In the genomic region with DNA sequence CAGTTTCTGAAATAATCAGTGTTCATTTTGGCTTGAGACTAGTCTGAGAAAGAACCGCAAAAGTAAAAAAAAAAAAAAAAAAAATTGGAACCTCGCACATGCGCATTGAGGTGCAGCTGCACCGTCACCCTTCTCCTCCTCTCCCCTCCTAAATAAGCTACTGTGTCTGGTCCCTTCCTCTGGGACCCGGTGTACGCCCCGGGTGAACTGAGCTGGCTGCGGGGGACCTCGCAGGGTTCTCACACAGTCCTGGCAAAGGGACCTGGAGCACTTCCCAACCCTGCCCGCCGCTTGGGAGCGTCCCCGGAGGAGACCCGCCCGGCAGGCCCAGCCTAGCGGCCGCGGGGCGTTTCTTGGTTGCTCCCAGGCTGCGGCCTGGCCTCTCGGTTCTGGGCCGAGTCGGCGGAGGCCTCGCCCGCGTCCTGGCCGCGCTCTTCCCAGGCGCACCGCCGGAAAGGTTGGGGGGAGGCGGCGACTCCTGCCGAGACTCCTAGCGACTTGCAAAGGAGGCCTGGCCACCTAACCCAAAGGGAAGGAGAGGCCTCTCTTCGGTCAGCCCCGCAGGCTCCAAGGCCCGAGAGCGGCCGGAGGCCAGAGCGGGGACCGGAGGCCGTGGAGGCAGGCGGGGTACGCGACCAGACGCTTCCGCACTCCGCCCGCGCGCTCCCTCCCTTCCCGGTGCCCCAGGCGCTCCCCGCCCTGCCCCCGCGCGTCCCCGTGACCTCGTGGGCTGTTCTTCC, we compare ENCODE assay signal across 7 mouse cellular contexts. TPM values are rescaled to one million over a fixed set of nuclear protein-coding genes. Genes with fewer than 3 reads are reported as not detected.
A peak's percentile ranks its signal among the peaks of the same experiment; 100 is the strongest.
DNase-seq lines count a peak whose midpoint lies in the region; ATAC-seq and TF ChIP-seq lines count a peak whose summit lies in the region.

A gene (plus strand): TSS at position 162 of the 740 bp plus-strand sequence.

- no peak; the same call in 1 of the 2 replicates for TF ChIP-seq POLR2A in small intestine, adult 2 months (IDR thresholded peaks at IDR 0.05; ENCODE audit: low read depth, low read length)

- H3K27ac ChIP-seq in limb, embryonic 10.5 days: peak within 1 kb of the TSS; percentile 89
- peak within 1 kb of the TSS; percentile 90 for H3K27ac ChIP-seq in midbrain, embryonic 10.5 days (replicated peaks)
- peak within 1 kb of the TSS; percentile 80 for H3K27ac ChIP-seq in small intestine, adult 2 months (ENCODE audit: insufficient read depth, low read depth, low read length)

- no peaks in the 10 kb centered on the region for H3K36me3 ChIP-seq in limb, embryonic 10.5 days
- no peaks in the 10 kb centered on the region for H3K36me3 ChIP-seq in midbrain, embryonic 10.5 days
- H3K36me3 ChIP-seq in small intestine, adult 2 months (ENCODE audit: control insufficient read depth, insufficient read depth, low read length): no peaks in the 10 kb centered on the region

- WGBS in limb, embryonic 10.5 days: under 1% methylated on average over 61 of the region's 61 CpGs
- WGBS in midbrain, embryonic 10.5 days: under 1% methylated on average over 46 of the region's 61 CpGs
- under 1% methylated on average over 61 of the region's 61 CpGs for WGBS in small intestine, adult 2 months

- H3K27me3 ChIP-seq in limb, embryonic 10.5 days (ENCODE audit: low read depth, poor library complexity, severe bottlenecking): peaks cover 93% of the 10 kb centered on the region
- H3K27me3 ChIP-seq in midbrain, embryonic 10.5 days (ENCODE audit: low read depth, poor library complexity, severe bottlenecking): peaks cover 95% of the 10 kb centered on the region
- peaks cover 60% of the 10 kb centered on the region for H3K27me3 ChIP-seq in small intestine, adult 2 months (ENCODE audit: control insufficient read depth, insufficient read depth, low read length)

- peak; percentile 56 for ATAC-seq in activated CD4-positive, CD25-positive, alpha-beta regulatory T cell, adult 4 months
- peak; percentile 42 for ATAC-seq in inflammation-experienced regulatory T-cells, adult 6 months

- DNase-seq in cerebellum, postnatal 25 days: peak; percentile 87 to 91
- peak; percentile 77 for DNase-seq in gastrocnemius, postnatal 25 days
- peak; percentile 87 for DNase-seq in limb, embryonic 10.5 days (ENCODE audit: low spot score)
- peak; percentile 89 for DNase-seq in midbrain, embryonic 10.5 days (ENCODE audit: low spot score)

- TF ChIP-seq CTCF in small intestine, adult 2 months (IDR thresholded peaks at IDR 0.05; ENCODE audit: extremely low read depth, insufficient read length, insufficient replicate concordance, low read depth, low read length): no peak

- no peaks in the 10 kb centered on the region for H3K9me3 ChIP-seq in limb, embryonic 10.5 days (replicated peaks)
- no peaks in the 10 kb centered on the region for H3K9me3 ChIP-seq in midbrain, embryonic 10.5 days (replicated peaks)

- peak within 1 kb of the TSS; percentile 70 for H3K4me3 ChIP-seq in limb, embryonic 10.5 days
- H3K4me3 ChIP-seq in midbrain, embryonic 10.5 days: peak within 1 kb of the TSS; percentile 66
- H3K4me3 ChIP-seq in small intestine, adult 2 months (ENCODE audit: low read depth, low read length): peak within 1 kb of the TSS; percentile 90

- peaks cover 30% of the 10 kb centered on the region for H3K4me1 ChIP-seq in limb, embryonic 10.5 days
- H3K4me1 ChIP-seq in midbrain, embryonic 10.5 days: peaks cover 44% of the 10 kb centered on the region
- H3K4me1 ChIP-seq in small intestine, adult 2 months (ENCODE audit: control insufficient read depth, insufficient read depth, insufficient read length, low read length): peaks cover 21% of the 10 kb centered on the region

RNA-seq across cellular contexts. Expression of the gene that starts here (rescaled TPM):
- not detected for polyA plus RNA-seq in activated CD4-positive, CD25-positive, alpha-beta regulatory T cell, adult 4 months (2017; shearing (Covaris generic))
- total RNA-seq in gastrocnemius, postnatal 25 days (2021): under 1 TPM in 1 of 2 experiments, not detected in 1; 0.36 TPM
- polyA plus RNA-seq in inflammation-experienced regulatory T-cells, adult 6 months (2017; shearing (Covaris generic)): not detected
- polyA plus RNA-seq in limb, embryonic 10.5 days (2016; fragmentation: Nextera tagmentation; extraction: Ambion mirVana): not detected in 2 replicates
- 0.10 and 0.51 TPM in 2 replicates for polyA plus RNA-seq in midbrain, embryonic 10.5 days (2016; fragmentation: Nextera tagmentation; extraction: Ambion mirVana)
- polyA plus RNA-seq in small intestine, adult 2 months (2012; rRNA removed): 0.27 and 0.41 TPM in 2 replicates

Comparison
In these comparisons a context has a peak if more than half of its experiments do, and no peak if none do; other contexts are left out.
1. Peak in every context shown above with its lines: DNase-seq, ATAC-seq, H3K4me3 ChIP-seq and H3K27ac ChIP-seq.
2. Peak in ATAC-seq in activated CD4-positive, CD25-positive, alpha-beta regulatory T cell, adult 4 months; RNA of the gene not detected or under 1 TPM.
3. Peak in DNase-seq in gastrocnemius, postnatal 25 days; RNA of the gene not detected or under 1 TPM.
4. Peak in ATAC-seq in inflammation-experienced regulatory T-cells, adult 6 months; RNA of the gene not detected or under 1 TPM.
5. Peak in DNase-seq, H3K4me3 ChIP-seq and H3K27ac ChIP-seq in limb, embryonic 10.5 days; RNA of the gene not detected or under 1 TPM.
6. Peak in DNase-seq, H3K4me3 ChIP-seq and H3K27ac ChIP-seq in midbrain, embryonic 10.5 days; RNA of the gene not detected or under 1 TPM.